Mouse (Mus musculus): Measurements from ENCODE around the gene Helz. TPM values are rescaled to one million over a fixed set of nuclear protein-coding genes. Genes with fewer than 3 reads are reported as not detected.
"Not testable (repeated sequence)": the region's sequence is repeated elsewhere in the genome, so short reads cannot be mapped to it uniquely, and the experiment has no call there.

The Helz gene
- 10 to 100 TPM; 37.2 to 47.1 (median 43.4) TPM for total RNA-seq (2022)

GRCm38 (mm10) chr11:107547351-107548203 lies at the start of gene Helz:
Gene Helz (plus strand): TSS chr11:107547930.
- DNase-seq (ENCODE audit: low spot score in 2 of 2): peak; percentile 17 to 33

DNA sequence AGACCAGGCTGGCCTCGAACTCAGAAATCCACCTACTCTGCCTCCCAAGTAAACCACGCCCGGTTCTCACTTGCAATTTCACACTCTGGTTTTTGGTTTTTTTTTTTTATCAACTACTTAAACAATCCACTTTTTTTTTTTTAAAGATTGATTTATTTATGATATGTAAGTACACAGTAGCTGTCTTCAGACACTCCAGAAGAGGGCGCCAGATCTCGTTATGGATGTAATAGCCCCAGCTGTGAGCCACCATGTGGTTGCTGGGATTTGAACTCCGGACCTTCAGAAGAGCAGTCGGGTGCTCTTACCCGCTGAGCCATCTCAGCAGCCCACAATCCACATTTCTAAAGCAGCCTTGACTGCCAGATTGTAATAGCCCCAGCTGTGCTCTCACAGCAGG lies 44.9 kb upstream of the Helz start:
- no peak for DNase-seq (ENCODE audit: low spot score in 2 of 2)

DNA sequence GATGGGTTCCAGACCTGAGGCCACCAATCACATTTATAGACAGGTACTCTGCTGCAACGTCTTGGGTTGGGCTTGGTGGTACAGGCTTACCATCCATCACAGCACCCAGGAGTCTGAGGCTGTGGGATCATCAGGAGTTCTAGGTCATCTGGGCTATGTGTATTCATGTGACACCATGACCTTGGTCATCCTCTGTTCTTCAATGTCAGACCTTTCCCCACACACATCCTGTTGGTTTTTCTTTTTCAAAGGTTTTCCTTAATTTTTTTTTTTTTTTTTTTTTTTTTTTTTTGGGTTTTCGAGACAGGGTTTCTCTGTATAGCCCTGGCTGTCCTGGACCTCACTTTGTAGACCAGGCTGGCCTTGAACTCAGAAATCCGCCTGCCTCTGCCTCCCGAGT lies 43.4 kb upstream of the Helz start:
- not testable (repeated sequence) for DNase-seq (ENCODE audit: low spot score in 2 of 2)

- no peak for DNase-seq (ENCODE audit: low spot score in 2 of 2)
These were observed 41.5 kb upstream of the Helz start for GRCm38 (mm10) chr11:107506260-107506659.

DNA sequence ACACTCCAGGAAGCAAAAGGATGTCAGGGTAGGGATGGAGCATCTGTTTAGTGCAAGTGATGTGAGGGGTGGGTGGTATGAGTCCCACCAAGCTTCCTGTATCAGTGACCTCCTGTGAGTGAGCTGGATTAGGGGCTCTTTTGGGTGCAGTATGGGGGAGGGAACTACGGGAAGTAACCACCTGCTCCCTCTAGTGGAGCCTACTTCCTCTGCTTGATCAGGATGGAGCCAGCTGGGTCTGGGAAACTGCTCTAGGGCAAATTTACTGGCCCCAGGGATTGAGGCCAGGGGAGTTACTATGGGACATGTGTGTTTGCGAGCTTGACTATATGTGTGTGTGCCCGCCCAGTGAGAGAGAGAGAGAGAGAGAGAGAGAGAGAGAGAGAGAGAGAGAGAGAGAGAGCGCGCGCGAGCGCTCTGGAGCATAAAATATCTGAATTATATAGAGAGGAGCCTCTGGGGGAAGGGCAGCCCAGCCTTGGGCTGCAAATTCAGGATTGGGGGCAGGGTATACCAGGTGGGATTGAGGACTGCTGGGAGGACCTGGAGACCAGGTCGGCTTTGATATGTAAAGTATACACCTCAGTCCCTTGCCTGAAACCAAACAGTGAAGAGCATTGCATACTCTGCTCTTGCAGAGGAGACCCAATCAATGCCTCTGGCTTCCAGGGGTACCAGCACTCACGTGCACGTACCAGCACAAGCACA lies 37.9 kb upstream of the Helz start:
- no peak for DNase-seq (ENCODE audit: low spot score in 2 of 2)

DNA sequence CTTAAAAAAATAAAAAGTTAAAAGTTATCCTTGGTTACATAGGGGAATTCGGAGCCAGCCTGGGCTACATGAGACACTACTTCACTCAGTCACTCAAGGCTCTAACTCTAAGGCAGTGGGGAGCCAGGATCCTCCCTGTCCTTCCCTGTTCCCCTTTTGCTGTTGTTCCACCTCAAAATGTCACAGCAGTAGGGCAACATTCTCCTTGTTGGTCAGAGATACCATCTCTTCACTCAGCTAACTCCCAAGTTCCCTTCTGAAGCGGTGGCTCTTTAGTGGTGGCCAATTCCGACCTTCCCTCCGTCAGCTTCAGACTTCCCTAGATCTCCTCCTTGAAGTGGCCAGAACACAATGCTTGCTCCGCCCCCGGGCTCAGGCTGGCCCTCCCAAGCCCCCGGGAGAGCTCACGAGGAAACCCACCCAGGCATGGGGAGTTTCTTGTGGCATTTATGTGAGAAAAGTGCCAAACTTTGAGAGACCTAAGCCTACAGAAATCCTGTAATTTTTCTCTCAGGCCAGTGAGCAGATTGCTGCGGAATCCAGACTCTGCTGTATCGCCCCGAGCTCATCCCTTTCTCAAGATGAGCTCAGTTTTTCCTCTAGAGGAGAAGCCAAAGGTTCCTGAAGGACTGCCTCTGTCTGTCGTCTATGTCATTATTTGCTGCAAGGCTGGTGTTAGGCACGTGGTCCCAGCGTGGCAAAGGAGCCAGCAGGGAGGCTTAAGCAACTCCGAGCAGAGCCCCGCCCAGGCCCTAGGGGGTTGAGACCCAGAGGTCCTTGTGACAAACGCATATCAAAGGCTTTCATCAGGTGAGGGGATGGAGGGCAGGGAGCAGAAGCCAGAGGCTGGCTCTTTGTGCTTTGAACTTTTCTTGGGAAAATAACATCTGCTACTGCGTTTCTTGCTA lies 37.1 kb upstream of the Helz start:
- DNase-seq (ENCODE audit: low spot score in 2 of 2): no peak

- DNase-seq (ENCODE audit: low spot score in 2 of 2): peak; percentile 17 to 69
These were observed 35.8 kb upstream of the Helz start for GRCm38 (mm10) chr11:107511954-107512353.

GRCm38 (mm10) chr11:107513047-107513446 lies 34.7 kb upstream of the Helz start:
- DNase-seq (ENCODE audit: low spot score in 2 of 2): no peak

- no peak for DNase-seq (ENCODE audit: low spot score in 2 of 2)
These were observed 31.3 kb upstream of the Helz start for GRCm38 (mm10) chr11:107516387-107516786.

DNA sequence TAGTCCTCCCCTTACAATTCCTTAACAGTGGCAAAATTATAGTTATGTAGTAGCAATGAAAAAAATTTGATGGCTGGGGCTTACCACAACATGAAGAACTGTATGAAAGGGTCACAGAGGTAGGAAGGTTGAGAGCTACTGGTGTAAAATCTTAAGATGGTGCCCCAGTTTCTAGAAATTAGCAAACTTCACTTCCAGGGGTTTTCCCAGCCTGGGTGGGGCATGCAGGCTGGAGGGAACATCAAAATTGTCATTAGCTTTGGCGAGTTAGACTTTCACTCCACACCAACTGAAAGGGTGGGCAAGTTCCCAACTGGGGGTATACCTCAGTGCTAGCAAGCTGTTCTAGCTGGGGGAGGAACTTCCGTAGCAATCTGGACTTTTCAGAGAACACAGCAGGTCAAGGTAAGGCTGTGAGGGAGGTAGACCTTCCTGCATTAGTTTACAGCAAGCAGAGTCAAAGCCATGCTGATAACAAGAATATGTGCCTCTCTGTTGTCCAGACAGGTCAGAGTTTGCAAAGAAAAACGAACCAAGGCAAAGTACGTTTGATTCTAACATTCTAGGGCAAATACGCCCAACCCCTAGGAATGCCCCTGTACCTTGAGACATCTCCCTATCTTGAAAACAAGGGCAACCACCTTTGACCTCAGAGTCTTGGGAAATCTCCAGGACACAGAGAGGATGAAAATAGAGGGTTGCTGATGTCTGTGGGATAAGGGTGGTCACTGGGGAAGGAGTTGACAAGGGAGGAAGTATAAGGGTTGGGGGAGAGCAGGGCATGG lies 28.9 kb upstream of the Helz start:
- DNase-seq (ENCODE audit: low spot score in 2 of 2): no peak

- DNase-seq (ENCODE audit: low spot score in 2 of 2): no peak
These were observed 26.6 kb upstream of the Helz start for GRCm38 (mm10) chr11:107521153-107521552.

GRCm38 (mm10) chr11:107524966-107525365 lies 22.8 kb upstream of the Helz start:
- DNase-seq (ENCODE audit: low spot score in 2 of 2): no peak

- DNase-seq (ENCODE audit: low spot score in 2 of 2): no peak
These were observed 20.1 kb upstream of the Helz start for GRCm38 (mm10) chr11:107527632-107528031.

DNA sequence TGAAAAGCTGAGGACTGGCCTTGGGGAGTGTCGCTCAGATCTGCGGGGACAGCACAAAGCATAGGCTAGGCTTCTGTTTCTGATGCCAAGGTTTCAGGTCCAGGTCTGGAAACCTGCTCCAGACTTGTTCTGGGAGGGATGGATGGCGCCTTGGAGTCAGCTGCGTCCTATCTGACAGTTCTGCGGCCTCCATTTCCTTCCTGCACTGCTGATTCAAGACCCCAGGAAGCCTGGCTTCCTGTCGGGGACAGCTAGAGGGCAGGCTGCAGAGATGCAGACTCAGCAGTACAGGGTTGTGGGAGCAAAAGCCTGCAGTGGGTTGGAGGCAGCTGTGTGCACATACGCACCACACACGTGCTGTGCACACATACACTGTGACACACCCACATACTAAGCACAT lies 18.4 kb upstream of the Helz start:
- no peak for DNase-seq (ENCODE audit: low spot score in 2 of 2)

GRCm38 (mm10) chr11:107531445-107531844 lies 16.3 kb upstream of the Helz start:
- no peak for DNase-seq (ENCODE audit: low spot score in 2 of 2)

- DNase-seq (ENCODE audit: low spot score in 2 of 2): no peak
These were observed 15.5 kb upstream of the Helz start for GRCm38 (mm10) chr11:107532271-107532670.

DNA sequence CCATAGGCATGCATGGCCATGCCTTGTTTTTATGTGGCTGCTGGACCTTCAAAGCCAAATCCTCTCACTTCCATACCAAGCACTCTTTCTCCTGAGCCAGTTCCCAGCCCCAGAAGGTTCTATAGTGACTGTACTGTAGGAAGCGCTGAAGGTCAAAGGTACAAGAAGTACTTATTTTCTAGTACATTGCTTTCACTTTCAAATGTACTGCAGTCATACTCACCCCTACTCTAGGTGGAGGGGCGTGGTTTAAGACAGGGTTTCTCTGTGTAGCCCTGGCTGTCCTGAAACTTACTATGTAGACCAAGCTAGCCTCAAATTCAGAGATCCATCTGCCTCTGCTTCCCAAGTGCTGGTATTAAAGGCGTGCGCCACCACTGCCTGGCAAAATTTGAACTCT lies 8.7 kb upstream of the Helz start:
- no peak for DNase-seq (ENCODE audit: low spot score in 2 of 2)

DNA sequence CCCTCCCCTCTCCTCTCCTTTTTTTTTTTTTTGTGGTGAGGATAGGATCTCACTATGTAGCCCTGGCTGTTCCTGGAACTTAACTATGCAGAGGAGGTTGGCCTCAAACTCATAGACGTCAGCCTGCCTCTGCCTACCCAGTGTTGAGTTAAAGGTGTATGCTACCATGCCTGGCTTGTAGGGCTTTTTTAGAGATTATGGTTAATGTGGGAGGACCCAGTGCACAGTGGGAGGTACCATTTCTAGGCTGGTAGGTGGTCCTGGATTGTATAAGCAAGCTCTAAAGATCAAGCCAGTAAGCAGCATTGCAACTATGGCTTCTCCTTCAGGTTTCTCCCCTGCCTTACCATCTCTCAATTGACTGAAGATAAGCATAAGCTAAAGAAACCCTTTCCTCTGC lies 7.4 kb upstream of the Helz start:
- no peak for DNase-seq (ENCODE audit: low spot score in 2 of 2)

GRCm38 (mm10) chr11:107545747-107546476 lies 1.8 kb upstream of the Helz start:
- DNase-seq (ENCODE audit: low spot score in 2 of 2): no peak

- no peak for DNase-seq (ENCODE audit: low spot score in 2 of 2)
These were observed 946 bp upstream of the Helz start for GRCm38 (mm10) chr11:107546667-107547301.
